Mouse (Mus musculus): ENCODE data around the gene Pigx. TPM values are rescaled to one million over a fixed set of nuclear protein-coding genes. Genes with fewer than 3 reads are reported as not detected.

The Pigx gene
- total and polyA plus RNA-seq, 3 experiments, result 16.7 to 38.5 (median 35.6) TPM

GRCm38 (mm10) chr16:32042367-32042766 lies 57.2 kb downstream of the Pigx start:
- H3K9me3 ChIP-seq (replicated peaks), result no peaks in the 10 kb centered on the region
- no peak for TF ChIP-seq TAL1 (conservative IDR thresholded peaks at IDR 0.05; ENCODE audit: low read depth, low read length)
- TF ChIP-seq CTCF (IDR thresholded peaks at IDR 0.05; ENCODE audit: low read depth, low read length), result 0 out of 2 replicates have a peak, but pooled peaks have one; percentile 17
- H3K4me1 ChIP-seq (ENCODE audit: insufficient read depth, low read depth, low read length), result no peaks in the 10 kb centered on the region
- ATAC-seq (ENCODE audit: extremely low read depth, insufficient number of reproducible peaks, low FRiP score, poor library complexity, severe bottlenecking) (no peak), DNase-seq (ENCODE audit: low spot score) (no peak)
- H3K36me3 ChIP-seq (replicated peaks), result peaks cover 82% of the 10 kb centered on the region
- no peaks in the 10 kb centered on the region for H3K27me3 ChIP-seq (ENCODE audit: insufficient read depth, low read length)
- no peak overlapping the region for H3K4me3 ChIP-seq (ENCODE audit: low read depth, low read length)

Other genes with a start within 250 kb of the Pigx start
- gene Meltf, start 220.9 kb downstream of the Pigx start, total RNA-seq (2014; fragmentation: Nextera tagmentation), result not detected in 2 replicates
- 0.05 and 0.12 TPM in 2 replicates for gene Meltf, start 220.9 kb downstream of the Pigx start, total RNA-seq (2017)
- not detected in 2 replicates for gene Meltf, start 220.9 kb downstream of the Pigx start, polyA plus RNA-seq (2012)
- not detected in 2 replicates for gene Pigz, start 165.9 kb downstream of the Pigx start, total RNA-seq (2014; fragmentation: Nextera tagmentation)
- 0.12 and 0.16 TPM in 2 replicates for gene Pigz, start 165.9 kb downstream of the Pigx start, total RNA-seq (2017)
- not detected in 2 replicates for gene Pigz, start 165.9 kb downstream of the Pigx start, polyA plus RNA-seq (2012)
- 11.7 and 16.6 TPM in 2 replicates for gene 0610012G03Rik, start 151.2 kb downstream of the Pigx start, total RNA-seq (2014; fragmentation: Nextera tagmentation)
- gene 0610012G03Rik, start 151.2 kb downstream of the Pigx start, total RNA-seq (2017), result 25.2 and 44.0 TPM in 2 replicates
- 69.4 and 101 TPM in 2 replicates for gene 0610012G03Rik, start 151.2 kb downstream of the Pigx start, polyA plus RNA-seq (2012)
- 33.9 and 38.7 TPM in 2 replicates for gene Ncbp2, start 151.2 kb downstream of the Pigx start, total RNA-seq (2014; fragmentation: Nextera tagmentation)
- gene Ncbp2, start 151.2 kb downstream of the Pigx start, total RNA-seq (2017), result 52.5 and 64.4 TPM in 2 replicates
- gene Ncbp2, start 151.2 kb downstream of the Pigx start, polyA plus RNA-seq (2012), result 102 and 110 TPM in 2 replicates
- gene Senp5, start 96.5 kb downstream of the Pigx start, total RNA-seq (2014; fragmentation: Nextera tagmentation), result 36.2 and 44.1 TPM in 2 replicates
- 17.5 and 25.3 TPM in 2 replicates for gene Senp5, start 96.5 kb downstream of the Pigx start, total RNA-seq (2017)
- gene Senp5, start 96.5 kb downstream of the Pigx start, polyA plus RNA-seq (2012), result 3.9 and 4.6 TPM in 2 replicates
- 59.0 and 63.4 TPM in 2 replicates for gene Pak2, start 20.4 kb downstream of the Pigx start, total RNA-seq (2014; fragmentation: Nextera tagmentation)
- gene Pak2, start 20.4 kb downstream of the Pigx start, total RNA-seq (2017), result 38.5 and 45.6 TPM in 2 replicates
- 37.6 and 44.5 TPM in 2 replicates for gene Pak2, start 20.4 kb downstream of the Pigx start, polyA plus RNA-seq (2012)
- gene Cep19, start 60 bp upstream of the Pigx start, total RNA-seq (2014; fragmentation: Nextera tagmentation), result 9.3 and 12.4 TPM in 2 replicates
- gene Cep19, start 60 bp upstream of the Pigx start, total RNA-seq (2017), result 21.5 and 25.1 TPM in 2 replicates
- 3.7 and 4.6 TPM in 2 replicates for gene Cep19, start 60 bp upstream of the Pigx start, polyA plus RNA-seq (2012)
- 88.7 and 94.5 TPM in 2 replicates for gene Nrros, start 65.9 kb upstream of the Pigx start, total RNA-seq (2014; fragmentation: Nextera tagmentation)
- gene Nrros, start 65.9 kb upstream of the Pigx start, total RNA-seq (2017), result 101 and 123 TPM in 2 replicates
- gene Nrros, start 65.9 kb upstream of the Pigx start, polyA plus RNA-seq (2012), result 104 and 127 TPM in 2 replicates
- not detected in 2 replicates for gene Bex6, start 80.1 kb upstream of the Pigx start, total RNA-seq (2014; fragmentation: Nextera tagmentation)
- not detected in 2 replicates for gene Bex6, start 80.1 kb upstream of the Pigx start, total RNA-seq (2017)
- gene Bex6, start 80.1 kb upstream of the Pigx start, polyA plus RNA-seq (2012), result not detected in 2 replicates
- gene Fbxo45, start 147.4 kb upstream of the Pigx start, total RNA-seq (2014; fragmentation: Nextera tagmentation), result 15.7 and 18.8 TPM in 2 replicates
- gene Fbxo45, start 147.4 kb upstream of the Pigx start, total RNA-seq (2017), result 25.6 and 29.8 TPM in 2 replicates
- gene Fbxo45, start 147.4 kb upstream of the Pigx start, polyA plus RNA-seq (2012), result 5.9 and 6.1 TPM in 2 replicates
- 9.9 and 15.4 TPM in 2 replicates for gene Wdr53, start 147.5 kb upstream of the Pigx start, total RNA-seq (2014; fragmentation: Nextera tagmentation)
- gene Wdr53, start 147.5 kb upstream of the Pigx start, total RNA-seq (2017), result 24.9 and 26.3 TPM in 2 replicates
- gene Wdr53, start 147.5 kb upstream of the Pigx start, polyA plus RNA-seq (2012), result 13.5 and 14.2 TPM in 2 replicates
- gene Smco1, start 171.7 kb upstream of the Pigx start, total RNA-seq (2014; fragmentation: Nextera tagmentation), result not detected in 2 replicates
- gene Smco1, start 171.7 kb upstream of the Pigx start, total RNA-seq (2017), result 0.23 TPM in 1 of 2 replicates, not detected in the other
- not detected in 2 replicates for gene Smco1, start 171.7 kb upstream of the Pigx start, polyA plus RNA-seq (2012)
- 18.8 and 27.8 TPM in 2 replicates for gene Rnf168, start 177.7 kb upstream of the Pigx start, total RNA-seq (2014; fragmentation: Nextera tagmentation)
- 48.3 and 55.3 TPM in 2 replicates for gene Rnf168, start 177.7 kb upstream of the Pigx start, total RNA-seq (2017)
- 10.5 and 11.6 TPM in 2 replicates for gene Rnf168, start 177.7 kb upstream of the Pigx start, polyA plus RNA-seq (2012)
- 86.3 and 126 TPM in 2 replicates for gene Ubxn7, start 232.5 kb upstream of the Pigx start, total RNA-seq (2014; fragmentation: Nextera tagmentation)
- gene Ubxn7, start 232.5 kb upstream of the Pigx start, total RNA-seq (2017), result 27.3 and 32.6 TPM in 2 replicates
- 3.9 and 5.0 TPM in 2 replicates for gene Ubxn7, start 232.5 kb upstream of the Pigx start, polyA plus RNA-seq (2012)